Mouse (Mus musculus): ENCODE measurements at regions not wholly inside any gene's neighbourhood (a gene's known extent, or its start where the extent isn't known, plus 50 kb on each side); places are given as distances from the start of the nearest gene placed in this dataset.
"Not testable (repeated sequence)": the region's sequence is repeated elsewhere in the genome, so short reads cannot be mapped to it uniquely, and the experiment has no call there.

- ATAC-seq (replicated peaks; ENCODE audit: low FRiP score, low TSS enrichment, poor library complexity, severe bottlenecking) = peak; percentile 57; the same call in 1 of the 2 replicates
Measured at GRCm38 (mm10) chr8:8986068-8986467, 295.7 kb upstream of the Arglu1 start.

- ATAC-seq (replicated peaks; ENCODE audit: low FRiP score, low TSS enrichment, poor library complexity, severe bottlenecking) = peak; percentile 71
Measured at GRCm38 (mm10) chr8:8985395-8985794, 295.1 kb upstream of the Arglu1 start.

DNA sequence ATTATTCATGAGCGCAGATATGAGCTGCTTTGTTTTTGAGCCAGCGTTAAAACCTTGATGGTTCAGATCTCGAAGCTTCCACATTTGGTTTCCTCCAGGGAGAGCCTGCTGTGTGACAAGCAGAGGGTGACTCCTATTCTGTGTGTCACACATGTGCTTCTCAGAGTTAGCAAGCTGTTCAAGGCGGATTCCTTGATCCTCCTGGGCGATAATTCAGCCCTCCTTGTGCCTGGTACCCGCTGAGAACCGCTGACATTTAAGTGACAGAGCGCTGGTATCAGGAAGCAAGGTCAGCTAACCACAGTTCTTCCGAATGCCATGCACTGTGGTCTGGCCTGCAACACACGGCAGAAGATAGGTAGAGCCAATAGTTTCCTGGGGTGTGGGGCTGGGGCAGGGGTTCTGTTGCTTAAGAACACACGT is 294.5 kb upstream of the Arglu1 start:
- peak; percentile 63 for ATAC-seq (replicated peaks; ENCODE audit: low FRiP score, low TSS enrichment, poor library complexity, severe bottlenecking)

GRCm38 (mm10) chr8:8984159-8984828 is 294.0 kb upstream of the Arglu1 start:
- ATAC-seq (replicated peaks; ENCODE audit: low FRiP score, low TSS enrichment, poor library complexity, severe bottlenecking) = no peak

GRCm38 (mm10) chr8:8983133-8983661 is 292.9 kb upstream of the Arglu1 start:
- ATAC-seq (replicated peaks; ENCODE audit: low FRiP score, low TSS enrichment, poor library complexity, severe bottlenecking) = no peak

DNA sequence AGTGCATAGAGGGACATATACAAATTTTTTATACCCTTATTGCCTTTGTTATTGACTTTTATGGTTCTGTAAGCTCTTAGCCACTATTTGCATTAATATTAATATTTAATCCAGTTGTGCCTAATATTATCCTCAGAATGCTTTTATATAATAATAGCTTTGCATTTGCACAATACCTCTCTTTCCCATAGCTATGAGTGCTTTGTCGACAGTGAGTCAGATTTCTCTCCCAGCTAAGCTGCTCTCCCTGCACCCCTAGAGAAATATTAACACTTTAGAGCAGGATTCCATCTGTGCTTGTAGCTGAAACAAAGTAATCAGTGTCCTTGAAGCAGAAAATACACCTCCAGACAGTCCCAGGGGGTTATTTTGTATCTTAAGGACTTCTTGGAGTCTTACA is 288.6 kb upstream of the Arglu1 start:
- ATAC-seq (replicated peaks; ENCODE audit: low FRiP score, low TSS enrichment, poor library complexity, severe bottlenecking) = no peak

- no peak for ATAC-seq (replicated peaks; ENCODE audit: low FRiP score, low TSS enrichment, poor library complexity, severe bottlenecking)
Measured at GRCm38 (mm10) chr8:8973769-8974168, 283.4 kb upstream of the Arglu1 start.

GRCm38 (mm10) chr8:8973334-8973733 is 283.0 kb upstream of the Arglu1 start:
- no peak; the same call in 1 of the 2 replicates for ATAC-seq (replicated peaks; ENCODE audit: low FRiP score, low TSS enrichment, poor library complexity, severe bottlenecking)

- ATAC-seq (replicated peaks; ENCODE audit: low FRiP score, low TSS enrichment, poor library complexity, severe bottlenecking) = no peak
Measured at GRCm38 (mm10) chr8:8970776-8971175, 280.5 kb upstream of the Arglu1 start.

- ATAC-seq (replicated peaks; ENCODE audit: low FRiP score, low TSS enrichment, poor library complexity, severe bottlenecking) = no peak
Measured at GRCm38 (mm10) chr8:8970346-8970745, 280.0 kb upstream of the Arglu1 start.

DNA sequence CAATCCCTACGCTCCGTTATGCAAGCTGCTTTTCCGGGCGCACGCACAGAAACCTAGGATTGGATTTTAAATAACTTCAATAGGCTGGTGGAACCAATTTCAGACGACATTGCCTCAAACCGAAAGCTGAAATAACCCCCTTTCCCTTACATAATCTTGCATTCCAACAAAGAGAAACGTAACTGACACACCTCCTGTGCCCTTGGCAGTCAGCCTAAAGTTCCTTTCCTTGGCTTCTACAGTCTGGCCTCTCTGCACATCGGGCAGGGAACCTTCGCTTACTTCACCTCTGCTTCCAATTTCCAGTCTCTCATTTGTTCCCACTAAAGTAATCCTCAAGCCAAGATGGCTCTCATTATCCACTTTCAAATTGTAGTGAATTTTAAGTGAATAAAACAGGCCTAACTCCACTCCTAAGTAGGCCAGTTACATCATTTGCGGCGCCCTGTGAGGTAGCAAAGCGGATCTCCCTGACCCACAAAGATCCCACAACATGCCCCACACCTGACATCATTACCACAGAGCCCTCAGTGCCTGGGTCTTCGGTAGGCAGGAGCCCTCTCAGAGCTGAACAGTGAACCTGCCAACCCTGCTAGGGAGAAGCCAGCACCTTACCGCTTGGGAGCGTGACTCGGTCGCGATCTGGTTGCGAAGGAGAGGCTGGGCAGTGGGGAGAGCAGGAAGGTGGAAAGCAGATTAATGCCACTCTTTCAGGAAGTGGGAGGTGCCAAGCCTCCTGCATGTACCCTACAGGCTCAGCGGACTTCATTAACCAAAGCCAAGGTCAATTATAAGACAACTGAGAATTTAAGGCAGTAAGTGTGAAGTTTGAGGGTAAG is 279.0 kb upstream of the Arglu1 start:
- peak; percentile 88 for ATAC-seq (replicated peaks; ENCODE audit: low FRiP score, low TSS enrichment, poor library complexity, severe bottlenecking)

DNA sequence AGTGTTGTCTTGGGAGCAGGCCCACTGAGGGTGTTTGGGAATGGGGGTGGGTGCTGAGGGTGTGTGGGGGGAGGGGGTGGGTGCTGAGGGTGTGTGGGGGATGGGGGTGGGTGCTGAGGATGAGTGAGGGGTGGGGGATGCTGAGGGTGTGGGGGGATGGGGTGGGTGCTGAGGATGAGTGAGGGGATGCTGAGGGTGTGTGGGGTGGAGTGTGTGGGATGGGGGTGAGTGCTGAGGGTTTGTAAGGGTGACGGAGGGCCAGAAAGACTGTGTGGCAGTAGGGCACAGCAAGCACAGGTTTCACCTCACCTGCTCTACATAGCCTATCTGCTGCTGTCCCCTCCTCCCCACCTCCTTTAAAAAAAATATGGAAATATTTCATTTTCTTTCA is 276.3 kb upstream of the Arglu1 start:
- no peak for ATAC-seq (replicated peaks; ENCODE audit: low FRiP score, low TSS enrichment, poor library complexity, severe bottlenecking)

DNA sequence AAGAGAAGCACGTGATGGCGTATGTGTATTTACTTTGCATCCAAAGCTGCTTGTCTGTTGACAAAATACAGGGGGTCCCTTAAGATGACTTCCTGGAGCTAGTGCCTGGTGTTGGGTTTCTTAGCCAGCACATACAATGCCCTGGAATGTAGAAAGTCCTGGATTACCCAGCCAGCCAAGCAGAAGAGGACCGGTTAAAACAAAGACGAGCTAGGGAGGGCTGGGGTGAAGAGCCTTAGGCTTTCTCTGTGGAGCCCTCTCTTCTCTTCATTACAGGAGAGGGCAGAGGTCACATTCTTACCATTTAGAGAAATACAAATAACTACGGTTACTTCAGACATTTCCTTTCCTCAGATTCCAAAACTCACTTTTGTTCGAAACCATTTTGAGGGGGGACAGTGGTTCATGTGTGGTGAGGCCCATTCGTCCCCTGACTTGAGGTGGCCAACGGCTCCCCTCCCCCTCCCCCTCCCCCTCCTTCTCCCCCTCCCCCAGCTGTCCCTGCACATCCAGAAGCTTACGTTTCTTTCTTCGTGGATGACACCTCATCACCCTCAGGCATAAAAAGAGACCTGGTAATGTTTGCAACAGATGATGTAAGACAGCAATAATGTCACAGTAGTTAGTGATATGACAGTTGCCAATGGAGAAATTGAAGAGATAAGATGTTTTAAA is 275.8 kb upstream of the Arglu1 start:
- ATAC-seq (replicated peaks; ENCODE audit: low FRiP score, low TSS enrichment, poor library complexity, severe bottlenecking) = no peak

DNA sequence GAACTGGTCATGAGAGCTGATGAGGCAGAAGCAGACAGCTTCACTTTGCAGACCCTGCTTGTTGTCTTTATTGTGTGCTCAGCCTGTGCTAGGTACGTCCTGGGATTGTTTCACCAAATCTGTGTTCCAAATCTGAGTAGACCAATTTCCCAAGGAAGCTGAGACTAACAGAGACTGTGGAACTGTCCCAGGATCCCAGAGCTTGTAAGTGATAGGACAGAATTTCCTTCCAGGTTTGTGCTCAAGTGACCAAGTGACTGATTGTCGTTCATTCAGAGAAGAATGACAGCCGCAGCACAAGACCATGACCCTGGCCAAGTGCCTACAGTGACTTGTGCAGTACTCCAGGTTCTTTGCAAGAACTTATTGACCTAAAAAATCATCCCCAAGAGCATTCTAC is 269.9 kb upstream of the Arglu1 start:
- ATAC-seq (replicated peaks; ENCODE audit: low FRiP score, low TSS enrichment, poor library complexity, severe bottlenecking) = no peak

- no peak for ATAC-seq (replicated peaks; ENCODE audit: low FRiP score, low TSS enrichment, poor library complexity, severe bottlenecking)
Measured at GRCm38 (mm10) chr8:8959787-8960093, 269.4 kb upstream of the Arglu1 start.

GRCm38 (mm10) chr8:8959021-8959786 is 268.9 kb upstream of the Arglu1 start:
- peak; percentile 44 for ATAC-seq (replicated peaks; ENCODE audit: low FRiP score, low TSS enrichment, poor library complexity, severe bottlenecking)

- not testable (repeated sequence) for ATAC-seq (replicated peaks; ENCODE audit: low FRiP score, low TSS enrichment, poor library complexity, severe bottlenecking)
Measured at GRCm38 (mm10) chr8:8958140-8958539, 267.8 kb upstream of the Arglu1 start.

- peak; percentile 69 for ATAC-seq (replicated peaks; ENCODE audit: low FRiP score, low TSS enrichment, poor library complexity, severe bottlenecking)
Measured at GRCm38 (mm10) chr8:8952212-8952611, 261.9 kb upstream of the Arglu1 start.

GRCm38 (mm10) chr8:8951186-8951585 is 260.9 kb upstream of the Arglu1 start:
- ATAC-seq (replicated peaks; ENCODE audit: low FRiP score, low TSS enrichment, poor library complexity, severe bottlenecking) = peak; percentile 64
